Mouse (Mus musculus) regulatory T cell (primary cell): Measurements from ENCODE around the gene Ddx39b.

Experiments used
- in situ Hi-C: fragments of 300-600 bp; cut with MboI, MseI; formaldehyde crosslinking; loops from one replicate; pipeline ENCODE4 v1.15.1; 2025; ENCODE audit warnings: high pct_unique_total_duplicates

Ddx39b gene

GRCm38 (mm10) chr17:35241305-35242014 is at the start of gene Ddx39b:
TSS of gene Ddx39b (plus strand) at chr17:35241746.
- in situ Hi-C loops: no loop called here

GRCm38 (mm10) chr17:35192924-35193323 is 48.6 kb upstream of the Ddx39b start:
- in situ Hi-C loops: loop anchor here (10.0 kb wide), 1 partner anchor 998 kb away; the partner anchor contains the start of gene Psmb8

- in situ Hi-C loops: loop anchor here (10.0 kb wide), 1 partner anchor 999 kb away; the partner anchor contains the start of gene Psmb8
Measured at GRCm38 (mm10) chr17:35193881-35194843, 47.4 kb upstream of the Ddx39b start, which contains the start of gene Ltb. TSS of gene Ltb (plus strand) at chr17:35194439.

- in situ Hi-C loops: loop anchor here (10.0 kb wide), 1 partner anchor 1000 kb away; the partner anchor contains the start of gene Psmb8
Measured at GRCm38 (mm10) chr17:35194844-35195630, 46.5 kb upstream of the Ddx39b start.

GRCm38 (mm10) chr17:35195631-35196320 is 45.8 kb upstream of the Ddx39b start:
- in situ Hi-C loops: loop anchor here (10.0 kb wide), 1 partner anchor 1001 kb away; the partner anchor contains the start of gene Psmb8

- in situ Hi-C loops: loop anchor here (10.0 kb wide), 1 partner anchor 1001 kb away; the partner anchor contains the start of gene Psmb8
Measured at GRCm38 (mm10) chr17:35196321-35196641, 45.3 kb upstream of the Ddx39b start.

- in situ Hi-C loops: loop anchor here (10.0 kb wide), 1 partner anchor 1002 kb away; the partner anchor contains the start of gene Psmb8
Measured at GRCm38 (mm10) chr17:35197126-35197525, 44.4 kb upstream of the Ddx39b start.

- in situ Hi-C loops: loop anchor here (10.0 kb wide), 1 partner anchor 1003 kb away; the partner anchor contains the start of gene Psmb8
Measured at GRCm38 (mm10) chr17:35198029-35198428, 43.5 kb upstream of the Ddx39b start.

GRCm38 (mm10) chr17:35198946-35199345 is 42.6 kb upstream of the Ddx39b start:
- in situ Hi-C loops: loop anchor here (10.0 kb wide), 1 partner anchor 1004 kb away; the partner anchor contains the start of gene Psmb8

GRCm38 (mm10) chr17:35200398-35200797 is 41.1 kb upstream of the Ddx39b start:
- in situ Hi-C loops: no loop called here

GRCm38 (mm10) chr17:35201128-35201527 is 40.4 kb upstream of the Ddx39b start:
- in situ Hi-C loops: no loop called here

GRCm38 (mm10) chr17:35201787-35202186 is 39.8 kb upstream of the Ddx39b start, which contains the start of gene Tnf:
TSS of gene Tnf (minus strand) at chr17:35202007.
- in situ Hi-C loops: no loop called here

- in situ Hi-C loops: no loop called here
Measured at GRCm38 (mm10) chr17:35202442-35202841, 39.1 kb upstream of the Ddx39b start.

- in situ Hi-C loops: no loop called here
Measured at GRCm38 (mm10) chr17:35204494-35205379, 36.8 kb upstream of the Ddx39b start, which contains the start of gene Lta. TSS of gene Lta (minus strand) at chr17:35205351.

GRCm38 (mm10) chr17:35205380-35205769 is 36.2 kb upstream of the Ddx39b start:
- in situ Hi-C loops: no loop called here

- in situ Hi-C loops: no loop called here
Measured at GRCm38 (mm10) chr17:35209785-35210535, 31.6 kb upstream of the Ddx39b start.

- in situ Hi-C loops: no loop called here
Measured at GRCm38 (mm10) chr17:35210593-35210992, 31.0 kb upstream of the Ddx39b start.

- in situ Hi-C loops: no loop called here
Measured at GRCm38 (mm10) chr17:35213071-35213470, 28.5 kb upstream of the Ddx39b start.
